Mouse (Mus musculus) gastrocnemius, adult 18-20 months (tissue): ENCODE data around the gene Gdpd2. TPM values are rescaled to one million over a fixed set of nuclear protein-coding genes. Genes with fewer than 3 reads are reported as not detected.

Experiments
- DNase-seq: peaks from one replicate; pipeline ENCODE4 v3.0.0; 2021; ENCODE audit warnings: low spot score
- total RNA-seq, 2 experiments: library from RNA; stranded (reverse); gene quantifications; 2 replicates each; pipeline ENCODE4 v1.2.3; 2021

Gene Gdpd2
- total RNA-seq, 2 experiments from 2014 or later = not detected

- DNase-seq = peak; percentile 54
Observed at GRCm38 (mm10) chrX:100776985-100777654, 47.4 kb downstream of the Gdpd2 start.

GRCm38 (mm10) chrX:100777655-100778234 lies 48.1 kb downstream of the Gdpd2 start:
- no peak for DNase-seq

DNA sequence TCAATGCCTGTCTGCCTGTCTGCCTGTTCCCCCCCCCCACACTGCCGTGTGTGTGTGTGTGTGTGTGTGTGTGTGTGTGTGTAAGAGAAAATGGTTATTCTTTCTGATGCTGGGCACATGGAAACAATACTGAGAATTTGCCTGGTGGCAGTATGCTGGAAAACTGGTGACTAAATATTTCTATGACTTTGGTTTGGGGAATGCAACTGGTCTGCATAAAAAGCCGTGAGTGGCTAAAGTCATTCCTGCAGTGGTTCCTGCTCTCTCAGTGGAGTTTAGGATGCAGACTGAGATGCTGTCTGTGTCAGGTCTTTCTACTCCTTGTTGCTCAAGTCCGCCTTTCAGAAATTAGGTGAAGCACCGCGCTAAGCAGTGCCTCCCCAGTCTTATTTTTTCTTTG lies 48.7 kb downstream of the Gdpd2 start:
- DNase-seq = no peak

Other genes with a start within 250 kb of the Gdpd2 start
- gene Igbp1, start 235.6 kb upstream of the Gdpd2 start, total RNA-seq = 10 to 100 TPM; 34.2 to 40.6 TPM
- gene Dgat2l6, start 205.0 kb upstream of the Gdpd2 start, total RNA-seq = under 1 TPM; 0.30 to 0.62 TPM
- not detected for gene Awat1, start 157.6 kb upstream of the Gdpd2 start, total RNA-seq
- under 1 TPM in 1 of 2 experiments, not detected in 1; 0.05 TPM for gene P2ry4, start 135.0 kb upstream of the Gdpd2 start, total RNA-seq
- gene Arr3, start 124.4 kb upstream of the Gdpd2 start, total RNA-seq = not detected
- under 1 TPM in 1 of 2 experiments, not detected in 1; 0.12 TPM for gene Kif4, start 104.1 kb upstream of the Gdpd2 start, total RNA-seq
- gene Pdzd11, start 103.3 kb upstream of the Gdpd2 start, total RNA-seq = 10 to 100 TPM; 10.8 to 11.4 TPM
- 1 to 10 TPM; 1.1 to 1.9 TPM for gene Dlg3, start 37.8 kb downstream of the Gdpd2 start, total RNA-seq